Mouse (Mus musculus): ENCODE results near the gene Zpr1.

The Zpr1 gene

DNA sequence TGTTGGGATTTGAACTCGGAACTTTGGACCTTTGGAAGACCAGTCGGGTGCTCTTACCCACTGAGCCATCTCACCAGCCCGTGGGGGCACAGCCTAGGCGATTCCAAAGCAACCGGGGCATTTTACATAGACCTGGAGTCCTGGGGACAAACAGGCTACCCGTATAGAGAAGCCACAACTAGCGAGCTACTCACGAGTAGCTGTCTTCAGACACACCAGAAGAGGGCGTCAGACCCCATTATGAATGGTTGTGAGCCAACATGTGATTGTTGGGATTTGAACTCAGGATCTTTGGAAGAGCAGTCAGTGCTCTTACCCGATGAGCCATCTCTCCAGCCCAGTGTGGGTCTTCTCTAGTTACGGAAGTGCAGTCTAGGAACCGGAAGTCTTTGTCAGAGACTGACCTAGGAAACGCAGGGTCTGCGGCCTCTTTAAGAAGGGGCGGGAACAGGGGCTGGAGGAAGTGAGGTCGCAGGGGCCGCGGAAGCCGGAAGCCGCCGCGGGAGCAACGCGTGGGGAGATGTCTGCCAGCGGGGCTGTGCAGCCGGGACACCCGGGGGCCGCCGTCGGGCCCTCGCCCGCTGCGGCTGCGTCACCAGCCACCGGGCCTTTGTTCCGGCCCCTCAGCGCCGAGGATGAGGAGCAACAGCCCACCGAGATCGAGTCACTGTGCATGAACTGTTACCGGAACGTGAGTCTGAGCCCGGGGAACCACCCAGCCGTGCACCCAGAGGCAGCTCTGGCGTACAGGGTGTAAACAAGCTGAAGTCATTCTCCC lies at the start of gene Zpr1:
Gene Zpr1, plus strand, starts transcription at position 388 of the 778 bp plus-strand sequence.
- peak; percentile 83 to 84 for DNase-seq

GRCm38 (mm10) chr9:46223090-46223489 lies 49.8 kb upstream of the Zpr1 start:
- no peak for DNase-seq

DNA sequence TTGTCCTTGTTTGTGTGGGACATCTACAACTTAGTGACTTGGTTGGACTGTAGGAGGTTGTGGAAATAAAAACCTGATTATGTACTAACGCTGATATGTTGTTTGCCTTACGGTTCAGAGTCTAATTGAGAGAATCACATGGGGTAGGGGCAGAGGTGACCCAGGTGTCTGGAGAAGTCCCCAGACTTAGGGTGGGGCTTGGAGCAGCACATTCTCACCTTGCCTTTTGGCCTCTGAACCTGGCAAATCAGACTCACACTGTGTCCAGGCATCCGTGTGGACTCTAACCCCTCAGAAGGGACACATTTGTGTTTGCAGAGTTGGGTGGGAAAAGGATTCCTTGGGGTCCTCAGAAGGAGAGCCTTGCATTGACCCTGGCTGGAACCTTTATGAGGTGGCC lies 48.8 kb upstream of the Zpr1 start:
- DNase-seq, result no peak

DNA sequence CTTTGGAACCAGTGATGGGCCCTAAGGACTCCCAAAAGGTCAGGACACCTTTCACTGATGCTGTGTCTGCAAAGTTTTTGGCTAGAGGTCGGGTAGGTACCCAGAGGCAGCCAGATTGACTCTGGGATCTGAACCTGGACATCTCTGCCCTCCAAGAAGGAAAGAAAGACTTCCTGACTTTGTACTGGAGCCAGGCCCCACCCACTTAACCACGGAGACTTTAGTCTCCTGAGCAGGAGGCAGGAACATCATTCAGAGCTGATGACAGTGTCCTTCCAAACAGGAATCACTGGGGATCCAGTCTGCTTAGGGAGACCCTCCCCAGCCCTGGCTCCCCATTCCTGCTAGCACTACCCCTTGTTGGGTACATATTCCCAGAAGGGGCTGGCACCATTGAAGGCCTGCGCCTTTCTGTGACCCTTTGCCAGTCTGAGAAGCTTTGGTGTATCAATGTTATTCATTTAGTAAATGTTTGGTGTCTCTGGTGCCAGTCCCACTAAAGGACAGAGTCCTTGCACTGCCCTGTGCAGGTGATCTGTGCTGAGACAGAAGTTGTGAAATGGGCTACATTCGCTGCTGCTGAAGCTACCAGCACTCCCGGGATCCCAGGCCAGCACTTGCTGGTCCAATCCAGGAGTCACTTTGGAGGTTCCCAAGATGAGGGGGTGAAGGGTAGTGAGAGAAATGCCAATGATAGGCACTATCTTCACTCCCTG lies 47.8 kb upstream of the Zpr1 start:
- no peak for DNase-seq

DNA sequence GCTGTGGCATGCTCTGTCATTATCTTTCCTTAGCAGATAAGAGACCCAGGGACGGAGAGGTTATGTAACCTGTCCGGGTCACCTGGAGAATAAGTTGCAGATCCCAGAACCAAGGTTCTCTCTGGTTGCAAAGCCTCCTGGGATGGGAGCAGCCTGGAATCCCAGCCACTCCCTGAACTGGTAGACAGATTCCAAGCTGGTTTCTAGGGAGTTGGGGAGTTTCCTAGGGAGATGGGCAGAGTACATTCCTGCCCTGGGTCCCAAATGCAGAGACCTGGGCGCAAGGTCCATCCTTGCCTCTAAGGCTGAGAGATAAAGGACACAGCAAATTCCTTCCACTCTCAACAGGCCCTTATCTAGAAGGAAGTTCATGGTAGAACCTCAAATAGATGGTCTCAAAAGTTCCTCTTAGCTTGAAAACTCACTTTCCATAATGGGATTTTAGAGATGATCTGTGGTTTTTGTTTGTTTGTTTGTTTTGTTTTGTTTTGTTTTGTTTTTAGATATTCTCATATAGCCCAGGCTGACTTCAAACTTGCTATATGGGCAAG lies 45.7 kb upstream of the Zpr1 start:
- no peak for DNase-seq

- no peak for DNase-seq
These were observed 44.4 kb upstream of the Zpr1 start, which contains the start of gene Apoa1 for GRCm38 (mm10) chr9:46228491-46228890. Apoa1 (plus strand) TSS chr9:46228580.

DNA sequence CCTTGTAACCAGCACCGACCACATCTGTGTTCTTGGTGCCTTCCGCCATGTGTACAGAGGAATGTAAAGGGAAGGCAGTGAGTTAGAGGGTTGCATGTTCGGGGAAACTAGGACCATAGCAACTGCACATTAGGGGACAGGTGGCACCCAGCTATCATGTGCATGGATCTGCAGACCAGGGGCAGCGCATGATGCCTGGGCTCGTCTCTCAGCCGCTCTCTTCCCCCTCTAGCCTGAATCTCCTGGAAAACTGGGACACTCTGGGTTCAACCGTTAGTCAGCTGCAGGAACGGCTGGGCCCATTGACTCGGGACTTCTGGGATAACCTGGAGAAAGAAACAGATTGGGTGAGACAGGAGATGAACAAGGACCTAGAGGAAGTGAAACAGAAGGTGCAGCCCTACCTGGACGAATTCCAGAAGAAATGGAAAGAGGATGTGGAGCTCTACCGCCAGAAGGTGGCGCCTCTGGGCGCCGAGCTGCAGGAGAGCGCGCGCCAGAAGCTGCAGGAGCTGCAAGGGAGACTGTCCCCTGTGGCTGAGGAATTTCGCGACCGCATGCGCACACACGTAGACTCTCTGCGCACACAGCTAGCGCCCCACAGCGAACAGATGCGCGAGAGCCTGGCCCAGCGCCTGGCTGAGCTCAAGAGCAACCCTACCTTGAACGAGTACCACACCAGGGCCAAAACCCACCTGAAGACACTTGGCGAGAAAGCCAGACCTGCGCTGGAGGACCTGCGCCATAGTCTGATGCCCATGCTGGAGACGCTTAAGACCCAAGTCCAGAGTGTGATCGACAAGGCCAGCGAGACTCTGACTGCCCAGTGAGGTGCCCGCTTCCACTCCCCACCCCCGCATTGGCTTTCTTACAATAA lies 43.1 kb upstream of the Zpr1 start:
- peak; percentile 89 to 90 for DNase-seq

DNA sequence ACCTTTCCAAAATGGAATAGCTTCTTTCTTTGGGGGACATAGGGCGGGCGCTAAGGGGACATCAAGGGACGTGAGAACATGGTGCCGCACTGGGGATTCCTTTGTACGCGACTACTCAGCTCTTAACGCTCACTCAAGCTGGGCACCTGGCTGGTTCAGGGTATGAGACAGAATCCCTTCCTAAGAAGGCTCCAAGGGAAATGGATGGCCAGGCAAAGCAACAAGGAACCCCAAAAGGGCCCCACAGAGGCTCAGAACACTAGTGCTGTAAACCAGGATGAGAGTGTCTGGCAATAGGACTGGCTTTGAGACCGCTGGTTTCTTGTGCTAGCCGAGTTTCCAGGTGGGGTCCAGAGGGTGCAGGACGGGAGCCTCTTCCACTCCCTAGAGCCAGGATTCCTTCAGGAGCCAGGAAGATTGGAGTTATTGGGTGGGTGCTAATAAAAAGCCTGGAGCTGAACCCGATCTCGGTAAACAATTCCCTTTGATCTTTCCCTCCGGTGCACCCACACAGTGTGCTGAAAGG lies 42.4 kb upstream of the Zpr1 start:
- DNase-seq, result no peak

- peak; percentile 32 to 34 for DNase-seq
These were observed 37.7 kb upstream of the Zpr1 start for GRCm38 (mm10) chr9:46235196-46235595.

GRCm38 (mm10) chr9:46235596-46235648 lies 37.4 kb upstream of the Zpr1 start, which contains the start of gene Apoc3:
Apoc3 (minus strand) TSS chr9:46235636.
- no peak for DNase-seq

DNA sequence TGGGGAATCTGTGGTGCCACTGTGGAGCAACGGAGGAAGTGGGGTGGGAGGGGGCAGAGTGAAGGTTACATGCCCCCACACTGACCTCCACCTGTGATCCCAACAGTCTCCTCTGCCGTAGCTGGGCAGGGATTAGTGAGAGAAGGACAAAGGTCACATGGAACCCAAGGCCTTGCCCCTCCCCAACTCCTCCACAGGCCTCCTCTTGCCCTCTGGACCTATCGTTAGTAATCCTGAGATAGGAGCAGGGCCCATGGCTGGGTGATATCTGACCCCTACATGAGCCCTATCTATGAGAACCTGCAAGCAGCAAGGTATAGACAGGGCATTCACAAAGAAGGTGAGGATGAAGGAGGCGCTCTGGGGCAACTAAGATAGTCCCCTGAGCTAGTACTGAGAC lies 37.2 kb upstream of the Zpr1 start:
- DNase-seq, result no peak

DNA sequence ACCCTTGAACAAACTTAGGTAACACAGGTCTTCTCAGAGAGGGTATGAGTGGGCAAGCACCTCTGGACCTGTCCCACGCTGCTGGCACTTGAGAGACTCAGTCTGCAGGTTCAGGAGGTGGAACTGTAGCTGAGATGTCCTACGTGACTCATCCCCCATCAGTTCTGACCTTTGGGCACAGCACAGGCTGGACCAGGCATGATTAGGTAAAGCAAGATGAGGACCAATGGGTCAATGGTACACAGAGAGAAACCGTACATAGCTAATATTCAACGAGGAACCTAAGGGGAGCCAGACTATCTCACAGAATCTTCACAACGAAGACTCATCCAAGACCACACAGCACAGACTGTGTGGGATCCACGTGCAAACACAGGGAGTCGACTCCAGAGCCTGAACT lies 34.0 kb upstream of the Zpr1 start:
- no peak for DNase-seq

DNA sequence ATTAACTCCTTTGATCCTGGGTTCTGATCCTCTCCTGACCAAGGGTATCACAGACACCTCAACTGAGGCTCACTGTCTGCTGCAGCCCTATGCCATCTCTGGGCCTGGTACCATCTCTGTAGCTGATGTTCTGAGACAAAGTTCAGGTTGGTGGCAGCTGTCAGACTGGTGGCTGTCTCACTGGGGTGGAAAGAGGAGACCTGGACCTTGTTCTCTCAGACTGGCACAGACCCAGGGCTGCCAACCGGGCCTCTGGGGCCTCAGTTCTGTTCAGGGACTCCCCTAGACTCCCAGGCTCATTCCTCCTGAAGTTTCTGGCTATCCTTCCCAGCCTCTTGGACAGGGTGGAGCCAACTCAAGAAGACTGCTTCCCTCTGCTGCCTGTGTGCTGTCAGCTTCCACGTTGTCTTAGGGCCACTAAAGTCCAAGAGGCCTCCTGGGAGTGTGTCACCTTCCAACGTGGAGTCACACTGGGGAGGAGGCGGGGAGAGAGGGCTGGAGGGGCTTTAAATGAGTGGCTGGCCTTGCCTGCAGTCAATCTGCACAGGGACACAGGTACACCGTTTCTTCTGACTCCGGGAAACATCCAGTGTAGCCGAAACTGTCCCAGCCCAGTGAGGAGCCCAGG lies 32.2 kb upstream of the Zpr1 start, which contains the start of gene Apoa4:
Gene Apoa4, plus strand, starts transcription at position 171 of the 628 bp plus-strand sequence.
- no peak for DNase-seq

- DNase-seq, result no peak
These were observed 31.0 kb upstream of the Zpr1 start for GRCm38 (mm10) chr9:46241818-46242217.

DNA sequence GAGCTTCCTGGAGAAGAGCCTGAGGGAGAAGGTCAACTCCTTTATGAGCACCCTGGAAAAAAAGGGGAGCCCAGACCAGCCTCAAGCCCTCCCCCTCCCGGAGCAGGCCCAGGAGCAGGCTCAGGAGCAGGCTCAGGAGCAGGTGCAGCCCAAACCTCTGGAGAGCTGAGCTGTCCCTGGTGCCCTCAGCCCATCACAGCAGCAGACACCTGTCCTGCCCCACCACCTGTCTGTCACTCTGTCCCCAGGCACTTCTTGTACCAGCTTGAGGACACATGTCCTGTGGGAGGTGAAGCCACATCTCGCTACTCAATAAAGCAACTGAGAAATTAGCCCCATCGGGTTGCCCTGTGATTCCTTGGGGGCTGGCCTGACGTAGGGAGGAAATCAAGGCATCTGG lies 29.7 kb upstream of the Zpr1 start:
- no peak for DNase-seq

DNA sequence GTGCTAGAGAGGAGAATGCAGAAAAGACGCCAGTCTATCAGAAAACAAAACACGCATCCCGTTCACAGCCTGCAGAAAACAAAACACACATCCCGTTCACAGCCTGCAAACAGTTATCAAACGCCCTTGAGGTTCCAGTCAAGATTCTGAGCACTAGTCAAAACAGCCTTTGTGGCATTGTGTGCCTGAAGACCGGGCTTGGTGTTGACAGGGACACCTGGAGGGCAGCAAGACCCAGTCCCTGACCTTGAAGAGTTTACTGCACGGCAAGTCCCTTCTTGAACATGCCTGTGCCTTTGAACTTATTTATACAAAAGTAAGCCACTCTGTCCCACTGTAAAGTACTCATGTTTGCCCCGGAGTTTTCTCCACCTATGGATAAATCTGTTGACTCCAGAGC lies 29.3 kb upstream of the Zpr1 start:
- DNase-seq, result no peak

- peak; percentile 66 to 80 for DNase-seq
These were observed 26.0 kb upstream of the Zpr1 start for GRCm38 (mm10) chr9:46246752-46247324.

DNA sequence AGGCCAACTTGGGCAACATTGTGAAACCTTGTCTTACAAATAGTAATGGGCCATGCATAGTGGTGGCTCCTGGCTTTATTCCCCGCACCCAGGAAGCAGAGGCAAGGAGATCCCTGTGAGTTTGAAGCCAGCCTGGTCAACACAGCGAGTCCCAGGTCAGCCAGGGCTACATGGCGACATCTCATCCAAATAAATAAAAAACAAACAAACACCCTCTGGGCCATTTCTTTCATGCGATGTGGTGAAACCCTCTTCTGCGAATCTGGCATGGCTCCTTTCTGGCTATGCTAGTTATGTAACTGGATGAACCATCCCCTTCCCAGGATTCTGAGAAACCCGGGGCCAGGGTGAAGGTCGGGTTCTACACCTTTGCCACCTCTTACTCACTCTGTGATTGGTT lies 16.7 kb upstream of the Zpr1 start:
- DNase-seq, result no peak

DNA sequence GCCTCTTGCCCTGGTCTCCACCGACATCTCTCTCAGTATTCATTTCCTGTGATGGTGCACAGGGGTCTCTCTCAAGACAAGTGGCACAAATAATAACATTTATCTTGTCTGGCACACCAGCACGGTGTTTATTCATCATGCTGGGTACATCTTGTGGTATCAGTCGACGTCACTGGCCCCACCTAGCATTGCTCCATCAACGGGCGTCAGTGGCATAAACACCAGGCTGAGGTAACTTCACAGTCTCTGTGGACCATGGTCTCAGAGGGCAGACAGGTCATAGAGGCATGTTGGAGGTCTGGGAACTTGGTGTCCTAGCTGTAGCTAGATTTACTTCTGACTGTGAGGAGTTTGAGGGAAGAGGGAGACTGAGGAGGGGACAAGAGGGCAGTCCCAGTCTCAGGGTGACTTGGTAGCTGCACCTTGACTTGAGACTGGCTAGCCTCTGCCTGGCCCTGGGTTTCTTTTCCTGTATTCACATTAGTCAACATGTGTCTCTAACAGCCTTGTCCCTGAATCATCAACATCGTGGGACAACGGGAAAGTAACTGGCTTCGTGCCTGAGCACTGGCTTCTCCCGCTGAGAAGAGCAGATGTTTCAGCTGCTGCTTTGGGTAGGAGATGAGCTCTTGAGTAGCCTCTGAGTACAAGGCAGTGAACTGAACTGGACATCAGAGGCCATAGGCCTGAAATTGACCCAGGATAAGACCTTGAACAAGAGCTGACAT lies 16.0 kb upstream of the Zpr1 start:
- DNase-seq, result no peak

GRCm38 (mm10) chr9:46257546-46257945 lies 15.3 kb upstream of the Zpr1 start:
- DNase-seq, result no peak

GRCm38 (mm10) chr9:46259111-46259510 lies 13.8 kb upstream of the Zpr1 start:
- no peak for DNase-seq

DNA sequence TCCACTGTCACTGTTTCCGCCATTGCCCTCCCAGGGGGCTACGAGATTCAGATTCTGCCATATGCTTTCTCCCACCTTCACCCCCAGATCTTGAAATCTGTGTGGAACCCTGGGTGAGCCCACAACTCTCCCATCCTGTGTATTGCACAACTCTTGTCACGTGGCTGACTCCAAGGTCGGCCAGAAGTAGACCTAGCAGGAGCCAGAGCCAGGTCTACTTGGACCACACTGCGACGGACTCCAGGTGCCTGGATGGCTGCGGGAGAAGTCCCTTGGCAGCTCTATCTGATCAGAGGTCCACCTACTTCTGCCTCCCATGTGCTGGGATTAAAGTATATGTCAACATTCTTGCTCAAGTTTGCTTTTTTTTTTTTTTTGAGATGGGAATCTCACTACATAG lies 11.7 kb upstream of the Zpr1 start:
- DNase-seq, result no peak
